Mouse (Mus musculus): ENCODE data around the gene Gm20388.

DNA sequence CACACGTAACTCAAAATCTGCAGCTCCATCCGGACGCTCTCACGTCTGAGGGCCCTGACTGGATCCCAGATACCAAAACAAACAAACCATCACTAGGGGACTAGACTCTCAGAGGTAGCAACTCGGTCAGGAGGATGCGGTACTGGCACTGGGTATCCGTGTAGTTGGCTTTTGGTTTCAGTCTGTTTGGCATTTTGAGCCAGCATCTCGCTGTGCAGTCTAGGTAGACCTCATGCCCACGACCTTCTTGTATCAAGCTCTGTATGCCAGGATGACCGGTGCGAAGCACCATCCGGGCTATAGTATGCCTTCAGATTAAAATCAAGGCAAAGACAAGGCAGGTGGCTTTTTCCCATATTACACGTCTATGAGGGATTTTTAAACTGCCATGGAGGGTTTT lies 3916.9 kb downstream of the Gm20388 start:
- TF ChIP-seq ZNF384 (IDR thresholded peaks at IDR 0.05; ENCODE audit: low read depth, low read length): no peak
- TF ChIP-seq MAFK (IDR thresholded peaks at IDR 0.05; ENCODE audit: insufficient read depth, low read depth, low read length): no peak
